Mouse (Mus musculus): Measurements from ENCODE around the gene Ccl3. TPM values are rescaled to one million over a fixed set of nuclear protein-coding genes. Genes with fewer than 3 reads are reported as not detected.

Ccl3 gene
- polyA plus RNA-seq, 1 experiment from 2014 or later = 2.3 TPM

DNA sequence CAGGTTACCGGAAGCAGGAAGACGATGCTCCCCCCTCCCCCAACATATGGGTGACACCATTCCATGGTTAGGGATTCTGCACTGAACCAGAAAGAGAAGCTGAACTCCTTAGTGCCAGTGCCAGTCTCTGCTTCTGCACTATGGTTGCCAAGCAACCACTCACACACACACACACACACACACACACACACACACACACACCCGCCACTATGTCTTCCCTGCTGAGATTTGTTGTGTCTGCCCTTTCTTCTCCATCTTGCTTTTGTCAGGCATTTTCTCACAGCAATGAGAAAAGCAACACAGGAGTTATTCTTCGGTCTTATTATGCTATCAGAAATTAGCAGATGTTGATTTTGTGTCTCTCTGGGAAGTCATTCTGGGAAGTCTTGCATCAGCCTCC, 14.7 kb downstream of the Ccl3 start:
- no peak for ATAC-seq (ENCODE audit: low read depth)
- no peaks in the 10 kb centered on the region for H3K27me3 ChIP-seq (ENCODE audit: control insufficient read depth, insufficient read depth, low read length)
- H3K36me3 ChIP-seq (ENCODE audit: control insufficient read depth, insufficient read depth, low read length) = no peaks in the 10 kb centered on the region
- H3K9ac ChIP-seq (replicated peaks; ENCODE audit: low read depth, low read length) = no peak overlapping the region
- H3K4me3 ChIP-seq (ENCODE audit: low read depth, low read length) = no peak overlapping the region
- 43% methylated on average over 4 of the region's 4 CpGs for WGBS
- no peak overlapping the region for H3K4me2 ChIP-seq (ENCODE audit: low read depth, low read length)
- H3K27ac ChIP-seq (ENCODE audit: low read depth, low read length) = no peak overlapping the region
- H3K9me3 ChIP-seq (ENCODE audit: control insufficient read depth, low read length) = no peaks in the 10 kb centered on the region
- H3K4me1 ChIP-seq (ENCODE audit: control insufficient read depth, insufficient read depth, low read length) = no peaks in the 10 kb centered on the region

DNA sequence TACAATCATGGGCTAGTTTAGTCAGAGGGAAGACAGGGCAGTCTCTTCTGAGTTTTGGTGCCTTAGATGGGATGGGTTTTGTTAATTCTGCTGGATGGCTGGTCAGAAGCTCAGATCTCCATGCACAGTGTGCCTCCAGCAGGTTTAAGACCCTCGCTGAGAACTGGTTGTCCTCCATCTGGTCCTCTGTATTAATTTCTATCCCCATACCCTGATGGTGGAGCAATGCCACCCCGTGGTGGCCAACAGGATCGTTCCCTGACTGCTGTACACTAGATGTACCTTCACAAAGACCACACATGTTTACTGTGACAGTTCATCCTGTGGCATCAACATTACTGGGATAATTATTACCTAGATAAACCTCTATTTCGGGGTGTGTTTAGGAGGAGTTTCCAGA, 16.4 kb downstream of the Ccl3 start:
- H3K9me3 ChIP-seq (ENCODE audit: control insufficient read depth, low read length) = no peaks in the 10 kb centered on the region
- no peak overlapping the region for H3K27ac ChIP-seq (ENCODE audit: low read depth, low read length)
- no peak overlapping the region for H3K9ac ChIP-seq (replicated peaks; ENCODE audit: low read depth, low read length)
- no peaks in the 10 kb centered on the region for H3K27me3 ChIP-seq (ENCODE audit: control insufficient read depth, insufficient read depth, low read length)
- ATAC-seq (ENCODE audit: low read depth) = no peak
- H3K4me2 ChIP-seq (ENCODE audit: low read depth, low read length) = no peak overlapping the region
- H3K36me3 ChIP-seq (ENCODE audit: control insufficient read depth, insufficient read depth, low read length) = no peaks in the 10 kb centered on the region
- no peak overlapping the region for H3K4me3 ChIP-seq (ENCODE audit: low read depth, low read length)
- H3K4me1 ChIP-seq (ENCODE audit: control insufficient read depth, insufficient read depth, low read length) = no peaks in the 10 kb centered on the region
- 75% methylated on average over 4 of the region's 4 CpGs for WGBS

DNA sequence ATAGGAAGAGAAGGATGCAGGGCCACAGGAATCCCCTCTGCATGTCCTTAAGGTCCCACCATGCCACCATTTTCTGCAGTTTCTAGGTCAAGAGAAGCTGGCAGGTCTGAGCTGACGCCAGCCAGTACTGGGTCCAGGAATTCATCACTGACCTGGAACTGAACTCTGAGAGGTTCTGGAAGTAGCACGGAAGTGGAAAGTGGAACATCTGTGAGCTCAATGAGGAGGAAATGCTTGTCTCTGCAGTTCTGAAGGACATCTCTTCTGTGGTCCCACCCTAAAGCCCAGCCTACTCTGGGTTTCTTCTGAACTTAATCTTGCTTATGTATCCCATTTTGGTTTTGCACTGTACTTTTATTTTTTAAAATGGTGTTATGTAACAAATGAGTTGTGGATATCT, 18.1 kb downstream of the Ccl3 start:
- Histone ChIP-seq H3K27me3 (ENCODE audit: control insufficient read depth, insufficient read depth, low read length) (no peaks in the 10 kb centered on the region), H3K36me3 (ENCODE audit: control insufficient read depth, insufficient read depth, low read length) (no peaks in the 10 kb centered on the region), H3K4me3 (ENCODE audit: low read depth, low read length) (no peak overlapping the region), H3K4me1 (ENCODE audit: control insufficient read depth, insufficient read depth, low read length) (no peaks in the 10 kb centered on the region), H3K4me2 (ENCODE audit: low read depth, low read length) (no peak overlapping the region), H3K9me3 (ENCODE audit: control insufficient read depth, low read length) (no peaks in the 10 kb centered on the region), H3K27ac (ENCODE audit: low read depth, low read length) (no peak overlapping the region), H3K9ac (replicated peaks; ENCODE audit: low read depth, low read length) (no peak overlapping the region)
- ATAC-seq (ENCODE audit: low read depth) = no peak
- 85% methylated on average over 2 of the region's 2 CpGs for WGBS

DNA sequence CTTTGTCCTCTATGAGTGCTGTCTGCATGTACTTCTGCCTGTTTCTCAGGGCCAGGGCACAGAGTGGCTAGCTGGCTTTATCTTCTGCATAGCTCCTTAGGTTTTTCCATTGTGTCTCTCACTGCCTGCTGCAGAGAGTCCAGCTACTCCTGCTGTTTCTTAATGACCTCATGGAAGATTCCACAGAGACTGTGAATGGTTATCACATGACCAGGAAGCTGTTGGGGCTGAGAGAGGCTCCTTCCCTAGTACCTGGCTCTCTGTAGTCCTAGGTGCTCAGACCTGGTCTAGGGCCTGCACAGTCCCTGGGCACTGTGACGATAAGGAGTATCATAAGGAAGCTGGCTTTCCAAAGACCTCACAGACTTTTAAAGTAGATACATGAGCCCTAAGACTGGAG, 18.5 kb downstream of the Ccl3 start:
- ATAC-seq (ENCODE audit: low read depth) = no peak

DNA sequence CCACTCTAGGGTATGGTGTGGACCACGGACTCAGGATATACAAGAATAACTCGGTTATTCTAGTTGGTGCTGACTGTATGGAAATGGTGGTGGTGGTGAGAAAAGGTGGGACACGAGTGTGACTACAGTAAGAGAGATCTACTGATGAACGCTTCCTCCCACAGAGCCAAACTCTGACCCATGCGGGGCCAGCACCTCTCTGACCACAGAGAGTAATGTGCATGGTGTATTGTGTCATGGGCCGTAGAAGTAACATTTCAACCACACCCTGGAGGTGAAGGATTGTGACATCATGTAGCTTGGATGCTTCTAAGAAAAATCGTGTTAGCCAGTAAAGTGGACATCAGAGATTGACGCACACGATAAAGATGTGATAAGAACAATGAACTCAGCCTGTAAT, 20.3 kb downstream of the Ccl3 start:
- no peak for ATAC-seq (ENCODE audit: low read depth)
- Histone ChIP-seq H3K9ac (replicated peaks; ENCODE audit: low read depth, low read length) (no peak overlapping the region), H3K36me3 (ENCODE audit: control insufficient read depth, insufficient read depth, low read length) (no peaks in the 10 kb centered on the region), H3K4me1 (ENCODE audit: control insufficient read depth, insufficient read depth, low read length) (no peaks in the 10 kb centered on the region), H3K4me2 (ENCODE audit: low read depth, low read length) (no peak overlapping the region), H3K9me3 (ENCODE audit: control insufficient read depth, low read length) (no peaks in the 10 kb centered on the region), H3K4me3 (ENCODE audit: low read depth, low read length) (no peak overlapping the region), H3K27ac (ENCODE audit: low read depth, low read length) (no peak overlapping the region), H3K27me3 (ENCODE audit: control insufficient read depth, insufficient read depth, low read length) (no peaks in the 10 kb centered on the region)
- WGBS = 89% methylated on average over 9 of the region's 9 CpGs

More for the DNA sequence above, 18.5 kb downstream of the Ccl3 start:
- no peak overlapping the region for H3K27ac ChIP-seq (ENCODE audit: low read depth, low read length)
- 96% methylated on average over 1 of the region's 1 CpGs for WGBS
- no peak overlapping the region for H3K9ac ChIP-seq (replicated peaks; ENCODE audit: low read depth, low read length)
- no peak overlapping the region for H3K4me2 ChIP-seq (ENCODE audit: low read depth, low read length)
- H3K27me3 ChIP-seq (ENCODE audit: control insufficient read depth, insufficient read depth, low read length) = no peaks in the 10 kb centered on the region
- H3K4me1 ChIP-seq (ENCODE audit: control insufficient read depth, insufficient read depth, low read length) = no peaks in the 10 kb centered on the region
- no peak overlapping the region for H3K4me3 ChIP-seq (ENCODE audit: low read depth, low read length)
- no peaks in the 10 kb centered on the region for H3K36me3 ChIP-seq (ENCODE audit: control insufficient read depth, insufficient read depth, low read length)
- no peaks in the 10 kb centered on the region for H3K9me3 ChIP-seq (ENCODE audit: control insufficient read depth, low read length)

DNA sequence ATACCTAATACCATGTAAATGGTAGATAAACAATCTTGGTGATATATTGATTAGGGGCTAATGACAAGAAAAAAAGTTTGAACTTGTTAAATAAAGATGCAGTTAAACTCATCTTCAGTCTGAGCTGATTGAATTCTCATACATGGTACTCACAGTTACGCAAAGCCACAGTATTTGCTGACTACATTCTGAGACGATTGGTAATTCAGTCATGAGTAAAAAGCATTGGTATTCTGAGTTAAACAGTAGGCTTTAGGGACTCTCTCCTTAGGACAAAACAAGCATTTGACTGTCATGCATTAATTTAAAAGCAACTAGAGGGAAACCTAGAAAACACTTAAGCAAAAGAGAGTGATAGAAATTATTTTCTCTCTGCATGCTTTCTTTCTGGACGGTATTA, 25.6 kb downstream of the Ccl3 start:
- 87% methylated on average over 3 of the region's 3 CpGs for WGBS
- Histone ChIP-seq H3K27ac (ENCODE audit: low read depth, low read length) (no peak overlapping the region), H3K27me3 (ENCODE audit: control insufficient read depth, insufficient read depth, low read length) (no peaks in the 10 kb centered on the region), H3K4me1 (ENCODE audit: control insufficient read depth, insufficient read depth, low read length) (no peaks in the 10 kb centered on the region), H3K9ac (replicated peaks; ENCODE audit: low read depth, low read length) (no peak overlapping the region), H3K4me2 (ENCODE audit: low read depth, low read length) (no peak overlapping the region), H3K36me3 (ENCODE audit: control insufficient read depth, insufficient read depth, low read length) (no peaks in the 10 kb centered on the region), H3K4me3 (ENCODE audit: low read depth, low read length) (no peak overlapping the region), H3K9me3 (ENCODE audit: control insufficient read depth, low read length) (no peaks in the 10 kb centered on the region)
- no peak for ATAC-seq (ENCODE audit: low read depth)

DNA sequence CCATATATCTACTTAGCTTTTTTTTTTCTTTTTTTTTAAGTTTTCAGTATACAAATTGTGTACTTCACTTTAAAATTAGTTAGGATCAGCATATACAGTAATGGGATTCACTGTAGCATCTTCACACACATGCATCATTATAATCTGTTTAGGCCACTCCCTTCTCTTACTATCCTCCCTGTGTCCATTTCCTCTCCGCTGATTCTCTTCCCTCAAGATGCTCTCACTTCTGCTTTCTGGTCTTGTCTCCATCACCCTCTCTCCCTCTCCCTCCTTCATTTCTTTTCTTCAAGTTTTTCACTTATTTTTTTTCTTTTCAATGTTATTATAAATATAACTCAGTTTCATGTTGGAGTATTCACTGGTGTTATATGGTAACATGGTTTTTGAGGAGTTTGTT, 30.1 kb downstream of the Ccl3 start:
- ATAC-seq (ENCODE audit: low read depth) = no peak
- Histone ChIP-seq H3K4me3 (ENCODE audit: low read depth, low read length) (no peak overlapping the region), H3K27me3 (ENCODE audit: control insufficient read depth, insufficient read depth, low read length) (no peaks in the 10 kb centered on the region), H3K4me1 (ENCODE audit: control insufficient read depth, insufficient read depth, low read length) (no peaks in the 10 kb centered on the region), H3K9ac (replicated peaks; ENCODE audit: low read depth, low read length) (no peak overlapping the region), H3K4me2 (ENCODE audit: low read depth, low read length) (no peak overlapping the region), H3K9me3 (ENCODE audit: control insufficient read depth, low read length) (no peaks in the 10 kb centered on the region), H3K36me3 (ENCODE audit: control insufficient read depth, insufficient read depth, low read length) (no peaks in the 10 kb centered on the region), H3K27ac (ENCODE audit: low read depth, low read length) (no peak overlapping the region)
- 97% methylated on average over 1 of the region's 1 CpGs for WGBS

DNA sequence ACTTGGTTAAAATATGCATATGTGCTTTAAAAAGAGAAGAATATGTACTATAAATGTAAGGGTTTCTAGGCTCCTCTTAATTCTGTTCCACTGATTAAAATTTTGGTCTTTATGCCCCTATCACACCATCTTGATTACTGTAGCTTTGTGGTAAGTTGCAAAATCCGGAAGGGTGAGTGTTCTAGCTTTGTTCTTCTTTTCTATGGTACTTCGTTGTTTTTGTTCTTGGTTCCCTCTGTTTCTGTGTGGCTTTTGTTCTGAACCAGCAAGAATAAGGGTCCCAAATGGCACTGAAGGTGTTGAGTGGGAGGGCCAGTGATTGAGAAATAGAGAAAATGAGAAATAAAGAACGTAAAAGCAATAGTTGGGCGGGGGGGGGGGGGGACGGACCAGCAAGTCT, 30.9 kb downstream of the Ccl3 start:
- no peaks in the 10 kb centered on the region for H3K4me1 ChIP-seq (ENCODE audit: control insufficient read depth, insufficient read depth, low read length)
- no peak overlapping the region for H3K4me3 ChIP-seq (ENCODE audit: low read depth, low read length)
- no peaks in the 10 kb centered on the region for H3K9me3 ChIP-seq (ENCODE audit: control insufficient read depth, low read length)
- H3K36me3 ChIP-seq (ENCODE audit: control insufficient read depth, insufficient read depth, low read length) = no peaks in the 10 kb centered on the region
- H3K9ac ChIP-seq (replicated peaks; ENCODE audit: low read depth, low read length) = no peak overlapping the region
- ATAC-seq (ENCODE audit: low read depth) = no peak
- WGBS = 57% methylated on average over 5 of the region's 5 CpGs
- no peak overlapping the region for H3K27ac ChIP-seq (ENCODE audit: low read depth, low read length)
- H3K4me2 ChIP-seq (ENCODE audit: low read depth, low read length) = no peak overlapping the region
- H3K27me3 ChIP-seq (ENCODE audit: control insufficient read depth, insufficient read depth, low read length) = no peaks in the 10 kb centered on the region

DNA sequence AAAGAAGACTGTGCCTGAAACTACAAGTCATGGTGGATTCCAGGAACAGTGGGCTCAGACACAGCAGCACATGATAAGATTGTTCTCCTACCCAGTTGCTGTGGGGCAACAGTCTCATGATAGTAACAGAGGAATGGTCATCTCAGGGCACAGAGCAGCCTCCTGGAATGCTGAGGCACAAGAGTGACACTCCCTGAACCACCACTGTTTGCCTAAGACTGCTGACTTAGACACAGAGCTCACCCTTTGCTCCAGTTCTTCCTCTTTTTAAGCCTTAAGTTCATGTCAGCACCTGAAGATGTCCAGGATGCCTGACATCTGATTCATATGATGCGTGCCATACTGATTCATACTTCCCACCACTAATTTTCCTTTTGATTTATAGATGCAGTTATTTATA, 32.6 kb downstream of the Ccl3 start:
- Histone ChIP-seq H3K27me3 (ENCODE audit: control insufficient read depth, insufficient read depth, low read length) (no peaks in the 10 kb centered on the region), H3K4me1 (ENCODE audit: control insufficient read depth, insufficient read depth, low read length) (no peaks in the 10 kb centered on the region), H3K4me2 (ENCODE audit: low read depth, low read length) (no peak overlapping the region), H3K4me3 (ENCODE audit: low read depth, low read length) (no peak overlapping the region), H3K36me3 (ENCODE audit: control insufficient read depth, insufficient read depth, low read length) (no peaks in the 10 kb centered on the region), H3K27ac (ENCODE audit: low read depth, low read length) (no peak overlapping the region), H3K9me3 (ENCODE audit: control insufficient read depth, low read length) (no peaks in the 10 kb centered on the region), H3K9ac (replicated peaks; ENCODE audit: low read depth, low read length) (no peak overlapping the region)
- no peak for ATAC-seq (ENCODE audit: low read depth)
- 95% methylated on average over 1 of the region's 1 CpGs for WGBS

DNA sequence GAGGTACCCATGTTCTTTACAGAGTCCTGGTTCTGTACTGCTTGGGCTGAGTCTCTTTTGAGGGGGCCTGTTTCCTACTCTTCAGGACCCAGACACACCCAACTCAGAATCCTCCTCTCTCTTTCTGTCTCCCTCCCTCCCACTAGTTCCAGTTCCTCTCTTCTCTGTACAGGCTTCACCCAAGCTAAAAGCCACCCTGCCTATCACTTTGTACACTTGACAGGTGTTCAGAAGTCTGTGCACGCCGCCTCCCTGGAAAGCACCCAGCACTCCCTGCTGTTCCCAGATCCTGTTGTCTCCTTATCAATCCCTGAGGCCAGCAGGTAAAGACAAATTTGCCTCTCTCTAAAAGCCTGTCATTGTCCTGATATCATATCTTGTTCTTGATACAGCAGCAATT, 38.3 kb downstream of the Ccl3 start:
- WGBS = 81% methylated on average over 2 of the region's 2 CpGs
- ATAC-seq (ENCODE audit: low read depth) = no peak
- Histone ChIP-seq H3K4me1 (ENCODE audit: control insufficient read depth, insufficient read depth, low read length) (no peaks in the 10 kb centered on the region), H3K27ac (ENCODE audit: low read depth, low read length) (no peak overlapping the region), H3K36me3 (ENCODE audit: control insufficient read depth, insufficient read depth, low read length) (no peaks in the 10 kb centered on the region), H3K27me3 (ENCODE audit: control insufficient read depth, insufficient read depth, low read length) (no peaks in the 10 kb centered on the region), H3K9me3 (ENCODE audit: control insufficient read depth, low read length) (no peaks in the 10 kb centered on the region), H3K4me3 (ENCODE audit: low read depth, low read length) (no peak overlapping the region), H3K4me2 (ENCODE audit: low read depth, low read length) (no peak overlapping the region), H3K9ac (replicated peaks; ENCODE audit: low read depth, low read length) (no peak overlapping the region)
